Mouse (Mus musculus) CH12.LX (cell line): Measurements from ENCODE around the gene Smg7. TPM values are rescaled to one million over a fixed set of nuclear protein-coding genes. Genes with fewer than 3 reads are reported as not detected.

Experiments used
- DNase-seq: peaks from one replicate; pipeline ENCODE4 v3.0.0-alpha.2; 2013; ENCODE audit errors: extremely low read depth
- H3K27ac ChIP-seq: 2 replicates; pipeline ENCODE4 v1.5.1; 2012; ENCODE audit warnings: low read depth, mild to moderate bottlenecking, control low read depth, moderate library complexity; ENCODE audit not compliant: insufficient read depth
- H3K27me3 ChIP-seq: replicated peaks from 2 replicates; pipeline ENCODE3; 2012; ENCODE audit warnings: inconsistent platforms
- H3K36me3 ChIP-seq, 2 experiments: replicated peaks in 1 of 2; 2 replicates each; pipeline versions ENCODE3 to v1.6.1; 2012; ENCODE audit warnings: inconsistent platforms in 1 of 2, low read length in 1 of 2, mild to moderate bottlenecking in 1 of 2, mixed read lengths in 1 of 2, moderate library complexity in 1 of 2; ENCODE audit not compliant: control insufficient read depth in 1 of 2, insufficient read depth in 1 of 2
- H3K4me1 ChIP-seq, 2 experiments: 2 replicates each; pipeline ENCODE4 v1.6.1; 2012; ENCODE audit warnings: inconsistent platforms in 1 of 2, moderate library complexity in 1 of 2; ENCODE audit not compliant: insufficient read depth in 2 of 2, control insufficient read depth in 1 of 2
- H3K4me2 ChIP-seq: 2 replicates; pipeline ENCODE4 v1.6.1; 2012; ENCODE audit warnings: low read depth, mild to moderate bottlenecking, control low read depth; ENCODE audit not compliant: poor library complexity, insufficient read depth, severe bottlenecking
- H3K4me3 ChIP-seq, 3 experiments: fragments of 150-350 bp in 1 of 3; sonication (generic) in 1 of 3; replicated peaks in 1 of 3; 2 replicates each; pipeline versions ENCODE3 to v1.5.1; 2011 to 2012; ENCODE audit warnings: low read depth in 2 of 3, low read length in 2 of 3, mild to moderate bottlenecking in 2 of 3, moderate library complexity in 2 of 3, control low read depth in 1 of 3, improper control_type of control experiment in 1 of 3, inconsistent platforms in 1 of 3, mixed read lengths in 1 of 3; ENCODE audit not compliant: poor library complexity in 1 of 3
- H3K79me2 ChIP-seq: replicated peaks from 2 replicates; pipeline ENCODE4 v1.6.1; 2012; ENCODE audit warnings: mild to moderate bottlenecking, moderate library complexity; ENCODE audit not compliant: control insufficient read depth, poor library complexity, insufficient read depth, severe bottlenecking; ENCODE audit errors: extremely low read depth
- H3K9ac ChIP-seq: 2 replicates; pipeline ENCODE4 v1.6.1; 2012; ENCODE audit warnings: low read depth, mild to moderate bottlenecking, control low read depth, moderate library complexity; ENCODE audit not compliant: insufficient read depth
- H3K9me3 ChIP-seq: replicated peaks from 2 replicates; pipeline ENCODE3; 2012; ENCODE audit warnings: low read length, inconsistent platforms, mixed read lengths
- BHLHE40 ChIP-seq: IDR thresholded peaks from 2 replicates; pipeline ENCODE4 v1.6.1; 2011; ENCODE audit warnings: mild to moderate bottlenecking, low read depth, low read length, improper control_type of control experiment
- CHD1 ChIP-seq: IDR thresholded peaks from 2 replicates; pipeline ENCODE4 v1.6.1; 2012; ENCODE audit warnings: low read depth, low read length, improper control_type of control experiment, inconsistent platforms
- CHD2 ChIP-seq: IDR thresholded peaks from 2 replicates; pipeline ENCODE4 v1.6.1; 2011; ENCODE audit warnings: low read length, improper control_type of control experiment
- EP300 ChIP-seq: IDR thresholded peaks from 2 replicates; pipeline ENCODE4 v1.6.1; 2011; ENCODE audit warnings: low read length, improper control_type of control experiment
- GABPA ChIP-seq: IDR thresholded peaks from 2 replicates; pipeline ENCODE4 v1.6.1; 2012; ENCODE audit warnings: low read depth, low read length, improper control_type of control experiment, inconsistent platforms; ENCODE audit not compliant: insufficient replicate concordance
- IRF4 ChIP-seq: IDR thresholded peaks from 2 replicates; pipeline ENCODE4 v1.6.1; 2014; ENCODE audit warnings: low read depth, mild to moderate bottlenecking, inconsistent platforms, low read length, improper control_type of control experiment
- JUN ChIP-seq: IDR thresholded peaks from 2 replicates; pipeline ENCODE4 v1.6.1; 2011; ENCODE audit warnings: low read depth, mild to moderate bottlenecking, low read length, improper control_type of control experiment, moderate library complexity; ENCODE audit not compliant: insufficient read depth
- KAT2A ChIP-seq: IDR thresholded peaks from 2 replicates; pipeline ENCODE4 v1.6.1; 2012; ENCODE audit warnings: low read length, improper control_type of control experiment, inconsistent platforms; ENCODE audit not compliant: insufficient replicate concordance
- MAFK ChIP-seq: IDR thresholded peaks from 2 replicates; pipeline ENCODE4 v1.6.1; 2011; ENCODE audit warnings: low read length, improper control_type of control experiment; ENCODE audit not compliant: insufficient replicate concordance
- MAX ChIP-seq: IDR thresholded peaks from 2 replicates; pipeline ENCODE4 v1.6.1; 2011; ENCODE audit warnings: low read length, improper control_type of control experiment
- MEF2A ChIP-seq: IDR thresholded peaks from 2 replicates; pipeline ENCODE4 v1.6.1; 2014; ENCODE audit warnings: low read depth, mild to moderate bottlenecking, inconsistent platforms, low read length, improper control_type of control experiment, borderline replicate concordance
- MYC ChIP-seq: IDR thresholded peaks from 2 replicates; pipeline ENCODE4 v1.6.1; 2011; ENCODE audit warnings: low read depth, mild to moderate bottlenecking, improper control_type of control experiment, low read length
- NRF1 ChIP-seq: IDR thresholded peaks from 2 replicates; pipeline ENCODE4 v1.6.1; 2014; ENCODE audit warnings: low read depth, mild to moderate bottlenecking, inconsistent platforms, low read length, improper control_type of control experiment, moderate library complexity
- POLR2A ChIP-seq: IDR thresholded peaks from 2 replicates; pipeline ENCODE4 v1.6.1; 2011; ENCODE audit warnings: low read depth, mild to moderate bottlenecking, improper control_type of control experiment, low read length
- POLR2AphosphoS2 ChIP-seq: IDR thresholded peaks from 2 replicates; pipeline ENCODE4 v1.6.1; 2011; ENCODE audit warnings: low read depth, low read length, improper control_type of control experiment
- RAD21 ChIP-seq: IDR thresholded peaks from 2 replicates; pipeline ENCODE4 v1.6.1; 2011; ENCODE audit warnings: low read depth, mild to moderate bottlenecking, low read length, improper control_type of control experiment, moderate library complexity
- TBP ChIP-seq: conservative IDR thresholded peaks from 2 replicates; pipeline ENCODE4 v1.6.1; 2011; ENCODE audit warnings: low read depth, low read length, improper control_type of control experiment
- TCF12 ChIP-seq: IDR thresholded peaks from 2 replicates; pipeline ENCODE4 v1.6.1; 2014; ENCODE audit warnings: low read depth, mild to moderate bottlenecking, inconsistent platforms, low read length, improper control_type of control experiment
- UBTF ChIP-seq: IDR thresholded peaks from 2 replicates; pipeline ENCODE4 v1.6.1; 2012; ENCODE audit warnings: low read depth, mild to moderate bottlenecking, inconsistent platforms, low read length, improper control_type of control experiment, moderate library complexity
- USF1 ChIP-seq: IDR thresholded peaks from 2 replicates; pipeline ENCODE4 v1.6.1; 2014; ENCODE audit warnings: low read depth, mild to moderate bottlenecking, inconsistent platforms, low read length, improper control_type of control experiment
- USF2 ChIP-seq: conservative IDR thresholded peaks from 2 replicates; pipeline ENCODE4 v1.6.1; 2011; ENCODE audit warnings: low read depth, low read length, improper control_type of control experiment
- ZC3H11A ChIP-seq: IDR thresholded peaks from 2 replicates; pipeline ENCODE4 v1.6.1; 2012; ENCODE audit warnings: low read depth, mild to moderate bottlenecking, inconsistent platforms, low read length, improper control_type of control experiment
- ZKSCAN1 ChIP-seq: IDR thresholded peaks from 2 replicates; pipeline ENCODE4 v1.6.1; 2012; ENCODE audit warnings: low read depth, inconsistent platforms, low read length, improper control_type of control experiment, borderline replicate concordance
- ZNF384 ChIP-seq: IDR thresholded peaks from 2 replicates; pipeline ENCODE4 v1.6.1; 2012; ENCODE audit warnings: low read depth, low read length, improper control_type of control experiment, inconsistent platforms
- dilution Hi-C: fragments of 300-500 bp; cut with MboI; formaldehyde crosslinking; loops from 2 replicates; pipeline ENCODE4 v1.14.3; 2020; ENCODE audit warnings: low sequenced_read_pairs; ENCODE audit not compliant: extremely low pct_unique_long_range_greater_than_20kb, extremely low pct_ligation_motif_present
- in situ Hi-C: fragments of 300-500 bp; cut with MboI; formaldehyde crosslinking; loops from 3 replicates; pipeline ENCODE4 v1.14.3; 2019; ENCODE audit warnings: low sequenced_read_pairs, low pct_ligation_motif_present, low pct_unique_long_range_greater_than_20kb, mixed read lengths
- polyA plus RNA-seq: library from polyadenylated mRNA; unstranded; fragments of >175 nt; gene quantifications from 2 replicates; pipeline ENCODE4 v1.2.1, GENCODE M21; 2012; ENCODE audit warnings: low read depth; ENCODE audit not compliant: insufficient read length
- total RNA-seq, 2 experiments: library from RNA; depleted of rRNA; stranded (reverse); fragments of 300-350 nt in 1 of 2; fragments of >200 nt in 1 of 2; gene quantifications; 2 replicates each; pipeline ENCODE4 v1.2.3; 2012 to 2014

Smg7 gene
- total and polyA plus RNA-seq, 3 experiments = 23.4 to 55.2 (median 27.0) TPM

DNA sequence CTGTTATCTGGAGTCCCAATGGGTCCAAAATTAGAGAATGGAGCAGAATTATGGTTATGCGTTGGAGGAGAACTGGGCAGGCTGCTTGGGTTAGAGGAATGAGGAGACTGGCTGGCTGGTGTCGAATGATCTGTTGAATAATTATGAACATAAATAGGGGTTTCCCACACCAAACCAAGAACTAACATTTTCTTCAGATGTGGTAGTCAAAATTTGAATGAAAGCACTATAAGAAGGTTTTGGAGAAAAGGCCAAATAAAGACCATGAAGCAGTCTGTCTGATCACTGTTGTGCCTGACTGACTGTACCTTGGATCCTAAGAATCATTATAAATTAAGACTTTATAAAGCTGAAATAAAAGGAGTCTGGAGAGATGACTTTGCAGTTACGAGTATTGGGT is 62.1 kb downstream of the Smg7 start:
- H3K4me2 ChIP-seq = peak overlapping the region; percentile 69
- TF ChIP-seq JUN (0 out of 2 replicates have a peak, but pooled peaks have one; percentile 19), EP300 (peak; percentile 51), NRF1 (no peak), RAD21 (no peak), POLR2A (0 out of 2 replicates have a peak, but pooled peaks have one; percentile 40), TCF12 (no peak), IRF4 (0 out of 2 replicates have a peak, but pooled peaks have one; percentile 47), ZC3H11A (no peak), CHD2 (no peak), USF1 (no peak), UBTF (no peak), MAFK (0 out of 2 replicates have a peak, but pooled peaks have one; percentile 22), GABPA (no peak), TBP (no peak; the same call in none of the 2 replicates), KAT2A (no peak), USF2 (no peak), CHD1 (0 out of 2 replicates have a peak, but pooled peaks have one; percentile 38), MEF2A (peak; percentile 88), ZNF384 (no peak)
- TF ChIP-seq, all 38 proteins: peak for 7
- H3K36me3 ChIP-seq = peaks cover 35 to 77% of the 10 kb centered on the region in 2 experiments
- peaks cover 13% of the 10 kb centered on the region for H3K79me2 ChIP-seq
- H3K4me1 ChIP-seq = peaks cover 10 to 76% of the 10 kb centered on the region in 2 experiments
- H3K4me3 ChIP-seq = peak overlapping the region; percentile 36 to 59 (median 57)
- dilution Hi-C loops (no loop called here), in situ Hi-C loops (no loop called here)
- no peaks in the 10 kb centered on the region for H3K27me3 ChIP-seq
- peak overlapping the region; percentile 52 for H3K9ac ChIP-seq
- peak; percentile 69 for DNase-seq
- no peaks in the 10 kb centered on the region for H3K9me3 ChIP-seq
- H3K27ac ChIP-seq = peak overlapping the region; percentile 85

DNA sequence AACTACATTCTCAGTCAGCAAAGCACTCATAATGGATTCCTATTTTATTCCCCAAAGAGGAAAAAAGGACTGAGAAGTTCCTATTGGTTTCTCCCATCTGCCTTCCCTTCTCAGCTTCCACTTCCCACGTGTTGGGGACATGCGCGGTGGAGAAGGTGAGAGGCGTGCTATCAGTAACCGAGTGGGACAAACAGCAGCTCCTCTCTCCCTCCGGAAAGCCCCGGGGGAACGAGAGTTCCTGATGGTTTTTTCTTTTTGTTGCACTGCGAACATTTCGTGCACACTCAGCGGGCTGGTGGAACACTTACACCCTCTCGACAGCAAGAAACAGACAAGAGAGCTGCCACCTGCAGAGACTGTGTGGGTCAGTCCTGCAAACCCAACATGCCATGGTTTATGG is 63.6 kb downstream of the Smg7 start:
- in situ Hi-C loops = no loop called here
- Histone ChIP-seq H3K4me1 (peaks cover 10 to 71% of the 10 kb centered on the region in 2 experiments), H3K27me3 (no peaks in the 10 kb centered on the region)
- TF ChIP-seq JUN (no peak), MYC (peak; percentile 41; the same call in 1 of the 2 replicates), GABPA (no peak), POLR2A (no peak), CHD1 (no peak), CHD2 (no peak), POLR2AphosphoS2 (no peak), MAX (peak; percentile 50; the same call in 1 of the 2 replicates), ZKSCAN1 (no peak), BHLHE40 (no peak; the same call in 1 of the 2 replicates), USF2 (no peak), NRF1 (peak; percentile 71), EP300 (no peak)
- TF ChIP-seq, all 38 proteins: peak for 3
- Histone ChIP-seq H3K9ac (peak overlapping the region; percentile 36), H3K9me3 (no peaks in the 10 kb centered on the region), H3K36me3 (peaks cover 36 to 77% of the 10 kb centered on the region in 2 experiments), H3K27ac (peak overlapping the region; percentile 80), H3K79me2 (peaks cover 16% of the 10 kb centered on the region), H3K4me2 (peak overlapping the region; percentile 48), H3K4me3 (peak overlapping the region; percentile 16 to 57 (median 36))
- dilution Hi-C loops = no loop called here
- DNase-seq = no peak
